Mouse (Mus musculus) embryonic fibroblast, embryonic 13.5 days (primary cell): ENCODE results near the gene Sema3e.

Source experiments
- CTCF ChIP-seq: IDR thresholded peaks from 2 replicates; pipeline ENCODE4 v1.5.1; 2011; ENCODE audit warnings: mild to moderate bottlenecking, control low read depth, low read length, moderate library complexity, borderline replicate concordance; ENCODE audit not compliant: insufficient read depth
- POLR2A ChIP-seq: IDR thresholded peaks from 2 replicates; pipeline ENCODE4 v1.6.1; 2011; ENCODE audit warnings: low read depth, mild to moderate bottlenecking, control low read depth, low read length, moderate library complexity

DNA sequence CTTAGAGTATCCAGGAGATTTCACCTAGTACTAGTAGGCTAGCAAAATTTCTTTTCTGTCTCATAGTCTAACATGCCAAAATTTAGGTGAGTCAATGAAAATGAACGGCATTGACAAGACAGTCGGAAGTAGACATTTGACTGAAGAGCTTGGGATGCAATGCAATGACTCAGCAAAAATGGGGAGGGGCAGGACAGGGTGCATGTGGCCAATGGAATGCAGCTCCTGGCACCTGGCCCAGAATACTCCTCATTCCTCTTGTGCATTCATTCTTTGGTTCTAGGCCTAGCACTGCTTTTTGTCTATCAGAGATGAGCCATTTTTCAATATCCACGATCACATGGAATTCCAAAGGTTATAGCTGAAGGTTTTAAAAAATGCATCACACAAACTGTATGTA lies 48.1 kb downstream of the Sema3e start:
- TF ChIP-seq CTCF: no peak
- TF ChIP-seq POLR2A: no peak
